Mouse (Mus musculus): ENCODE data around the gene Tbx5. TPM values are rescaled to one million over a fixed set of nuclear protein-coding genes. Genes with fewer than 3 reads are reported as not detected.

Gene Tbx5
- polyA plus RNA-seq, 1 experiment, result not detected

- no peaks in the 10 kb centered on the region for H3K4me1 ChIP-seq (ENCODE audit: control insufficient read depth, insufficient read depth, low read length)
- H3K27ac ChIP-seq (ENCODE audit: insufficient read depth, low read depth, low read length), result no peak overlapping the region
- TF ChIP-seq CTCF (IDR thresholded peaks at IDR 0.05; ENCODE audit: low read depth, low read length) (no peak), POLR2A (IDR thresholded peaks at IDR 0.05; ENCODE audit: borderline replicate concordance, low read depth, low read length) (no peak)
- H3K4me3 ChIP-seq (ENCODE audit: insufficient read depth, low read length), result no peak overlapping the region
Measured at GRCm38 (mm10) chr5:119920941-119921340, 88.5 kb downstream of the Tbx5 start.

DNA sequence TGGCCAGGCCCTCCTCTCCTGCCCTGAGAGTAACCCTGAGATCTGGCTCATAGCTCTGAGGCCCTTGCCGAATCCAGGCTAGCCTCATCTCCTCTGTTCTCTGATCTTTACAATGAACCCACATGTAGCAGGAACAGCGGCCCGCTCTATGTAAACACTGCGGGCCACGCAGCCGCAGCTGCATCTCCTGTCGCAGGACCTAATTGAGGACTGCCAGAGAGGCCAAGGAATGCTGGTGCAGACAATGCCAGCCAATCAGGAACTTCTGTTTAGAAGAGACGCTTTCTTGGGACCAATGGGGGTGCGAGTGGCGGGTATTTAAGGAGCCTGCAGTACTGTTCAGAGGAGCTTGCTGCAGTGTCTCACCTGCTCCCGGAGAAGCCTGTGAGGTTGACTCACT is 89.8 kb downstream of the Tbx5 start:
- H3K4me3 ChIP-seq (ENCODE audit: insufficient read depth, low read length), result no peak overlapping the region
- TF ChIP-seq CTCF (IDR thresholded peaks at IDR 0.05; ENCODE audit: low read depth, low read length) (no peak), POLR2A (IDR thresholded peaks at IDR 0.05; ENCODE audit: borderline replicate concordance, low read depth, low read length) (no peak)
- no peaks in the 10 kb centered on the region for H3K4me1 ChIP-seq (ENCODE audit: control insufficient read depth, insufficient read depth, low read length)
- H3K27ac ChIP-seq (ENCODE audit: insufficient read depth, low read depth, low read length), result no peak overlapping the region

Other genes starting within 250 kb of the Tbx5 start
- not detected in 2 replicates for gene Tbx3, start 162.0 kb upstream of the Tbx5 start, polyA plus RNA-seq (2012; ENCODE audit: insufficient read depth, insufficient read length, missing spikeins)

Data from bone marrow macrophage, adult 2 months (primary cell).